Mouse (Mus musculus) kidney, adult 2 months (tissue): ENCODE measurements around the gene Samd3. TPM values are rescaled to one million over a fixed set of nuclear protein-coding genes. Genes with fewer than 3 reads are reported as not detected.

Experiments used
- DNase-seq: peaks from one replicate; pipeline ENCODE4 v3.0.0; 2021
- H3K27ac ChIP-seq: fragments of 200-500 bp; 2 replicates; pipeline ENCODE4 v1.5.1; 2012; ENCODE audit warnings: low read depth, low read length, control low read depth, inconsistent platforms; ENCODE audit not compliant: insufficient read depth
- H3K27me3 ChIP-seq: fragments of 200-500 bp; replicated peaks from 2 replicates; pipeline ENCODE4 v1.6.1; 2012; ENCODE audit warnings: mild to moderate bottlenecking, moderate library complexity, low read length, inconsistent platforms; ENCODE audit not compliant: control insufficient read depth, insufficient read depth
- H3K36me3 ChIP-seq: fragments of 200-500 bp; 2 replicates; pipeline ENCODE4 v1.6.1; 2012; ENCODE audit warnings: mild to moderate bottlenecking, moderate library complexity, low read length, inconsistent platforms; ENCODE audit not compliant: control insufficient read depth, insufficient read depth
- H3K4me1 ChIP-seq: fragments of 200-500 bp; 2 replicates; pipeline ENCODE4 v1.6.1; 2011; ENCODE audit warnings: low read length; ENCODE audit not compliant: control insufficient read depth, insufficient read depth
- H3K4me3 ChIP-seq: fragments of 200-500 bp; 2 replicates; pipeline ENCODE4 v1.5.1; 2011; ENCODE audit warnings: mild to moderate bottlenecking, low read depth, low read length, control low read depth; ENCODE audit not compliant: insufficient read depth
- CTCF ChIP-seq: fragments of 200-500 bp; conservative IDR thresholded peaks from 2 replicates; pipeline ENCODE4 v1.5.1; 2011; ENCODE audit warnings: low read depth, mild to moderate bottlenecking, control low read depth, low read length, moderate library complexity, mixed read lengths; ENCODE audit not compliant: insufficient read depth, insufficient read length
- POLR2A ChIP-seq: fragments of 200-500 bp; IDR thresholded peaks from one replicate; pipeline ENCODE4 v1.6.1; 2011; ENCODE audit warnings: low read depth, low read length, control low read depth
- WGBS: fragments of 180-500 bp; shearing (Covaris S2); methylation state at CpG from one replicate; pipeline ENCODE4 v1.1.7; 2018; 5-methylcytosine and 5-hydroxymethylcytosine counted together
- polyA plus RNA-seq: library from polyadenylated mRNA; depleted of rRNA; stranded (reverse); fragments of >200 nt; gene quantifications from 2 replicates; pipeline ENCODE4 v1.2.3, GENCODE M21; 2012; rRNA removed

Gene Samd3
- polyA plus RNA-seq, 1 experiment, result 0.19 TPM

- WGBS, result 94% methylated on average over 4 of the region's 4 CpGs
Measured at GRCm38 (mm10) chr10:26302336-26302735, 72.8 kb downstream of the Samd3 start.

GRCm38 (mm10) chr10:26303485-26303884 is 74.0 kb downstream of the Samd3 start:
- 90% methylated on average over 6 of the region's 6 CpGs for WGBS
- no peaks in the 10 kb centered on the region for H3K27me3 ChIP-seq
- no peak overlapping the region for H3K27ac ChIP-seq
- H3K36me3 ChIP-seq, result peaks cover 10% of the 10 kb centered on the region
- H3K4me3 ChIP-seq, result no peak overlapping the region
- no peak for DNase-seq
- no peak for TF ChIP-seq POLR2A
- no peak for TF ChIP-seq CTCF
- no peaks in the 10 kb centered on the region for H3K4me1 ChIP-seq

More at GRCm38 (mm10) chr10:26302336-26302735, 72.8 kb downstream of the Samd3 start:
- H3K4me1 ChIP-seq, result no peaks in the 10 kb centered on the region
- H3K27me3 ChIP-seq, result no peaks in the 10 kb centered on the region
- H3K36me3 ChIP-seq, result peaks cover 5% of the 10 kb centered on the region
- no peak for DNase-seq
- no peak overlapping the region for H3K4me3 ChIP-seq
- TF ChIP-seq CTCF, result no peak
- no peak for TF ChIP-seq POLR2A
- H3K27ac ChIP-seq, result no peak overlapping the region

GRCm38 (mm10) chr10:26314327-26314726 is 84.8 kb downstream of the Samd3 start:
- Histone ChIP-seq H3K4me1 (no peaks in the 10 kb centered on the region), H3K4me3 (no peak overlapping the region), H3K36me3 (peaks cover 5% of the 10 kb centered on the region), H3K27ac (no peak overlapping the region), H3K27me3 (no peaks in the 10 kb centered on the region)
- DNase-seq, result no peak
- 93% methylated on average over 15 of the region's 15 CpGs for WGBS
- TF ChIP-seq POLR2A (no peak), CTCF (no peak)

GRCm38 (mm10) chr10:26320679-26321078 is 91.2 kb downstream of the Samd3 start:
- Histone ChIP-seq H3K27ac (no peak overlapping the region), H3K4me3 (no peak overlapping the region), H3K27me3 (no peaks in the 10 kb centered on the region), H3K4me1 (no peaks in the 10 kb centered on the region), H3K36me3 (0 out of 2 replicates have a peak, but pooled peaks cover 2% of the 10 kb centered on the region)
- 81% methylated on average over 4 of the region's 4 CpGs for WGBS
- no peak for DNase-seq
- TF ChIP-seq POLR2A (no peak), CTCF (no peak)

Other genes with a start within 250 kb of the Samd3 start
- gene Gm9767, start 151.5 kb upstream of the Samd3 start, polyA plus RNA-seq, result not detected in 2 replicates
- gene Tmem200a, start 150.7 kb upstream of the Samd3 start, polyA plus RNA-seq, result 0.41 and 0.72 TPM in 2 replicates
- gene L3mbtl3, start 146.3 kb downstream of the Samd3 start, polyA plus RNA-seq, result 3.4 and 3.6 TPM in 2 replicates